Mouse (Mus musculus) kidney, embryonic 14.5 days (tissue): ENCODE results near the gene Pml. TPM values are rescaled to one million over a fixed set of nuclear protein-coding genes. Genes with fewer than 3 reads are reported as not detected.

Source experiments
- ATAC-seq: fragments of 200-750 bp; cut with Nextera tagmentation; 2 replicates; pipeline ENCODE4 v1.8.0; 2017; ENCODE audit warnings: moderate number of reproducible peaks, mild to moderate bottlenecking, moderate TSS enrichment, moderate library complexity; ENCODE audit not compliant: low FRiP score, low TSS enrichment
- H3K27ac ChIP-seq: fragments of 300-500 bp; sonication (generic); 2 replicates; pipeline ENCODE4 v1.5.1; 2014; ENCODE audit warnings: low read depth, mild to moderate bottlenecking, low read length, moderate library complexity, mixed read lengths
- H3K27me3 ChIP-seq: fragments of 300-500 bp; sonication (generic); 2 replicates; pipeline ENCODE4 v1.6.1; 2014; ENCODE audit warnings: mild to moderate bottlenecking, low read length; ENCODE audit not compliant: control insufficient read depth, insufficient read depth
- H3K36me3 ChIP-seq: fragments of 300-500 bp; sonication (generic); 2 replicates; pipeline ENCODE4 v1.6.1; 2014; ENCODE audit warnings: low read length, mixed read lengths; ENCODE audit not compliant: control insufficient read depth, insufficient read depth
- H3K4me1 ChIP-seq: fragments of 300-500 bp; sonication (generic); 2 replicates; pipeline ENCODE4 v1.6.1; 2014; ENCODE audit warnings: low read length, mixed read lengths; ENCODE audit not compliant: control insufficient read depth, insufficient read depth
- H3K4me2 ChIP-seq: fragments of 300-500 bp; sonication (generic); replicated peaks from 2 replicates; pipeline ENCODE4 v1.6.1; 2014; ENCODE audit warnings: low read depth, mild to moderate bottlenecking, low read length
- H3K4me3 ChIP-seq: fragments of 300-500 bp; sonication (generic); 2 replicates; pipeline ENCODE4 v1.5.1; 2014; ENCODE audit warnings: mild to moderate bottlenecking, low read length
- H3K9ac ChIP-seq: fragments of 300-500 bp; sonication (generic); 2 replicates; pipeline ENCODE4 v1.6.1; 2014; ENCODE audit warnings: low read depth, mild to moderate bottlenecking, low read length, moderate library complexity
- H3K9me3 ChIP-seq: fragments of 300-500 bp; sonication (generic); 2 replicates; pipeline ENCODE4 v1.6.1; 2016; ENCODE audit warnings: low read length; ENCODE audit not compliant: control insufficient read depth
- WGBS: fragments of 180-500 bp; shearing (Covaris S2); extraction: QIAGEN DNeasy Blood & Tissue Kit; methylation state at CpG from one replicate; pipeline ENCODE4 v1.1.7; 2014; 5-methylcytosine and 5-hydroxymethylcytosine counted together
- polyA plus RNA-seq: library from polyadenylated mRNA; unstranded; fragments of >200 nt; fragmentation: Nextera tagmentation; extraction: Ambion mirVana; gene quantifications from 2 replicates; pipeline ENCODE4 v1.2.1, GENCODE M21; 2014

The Pml gene
- polyA plus RNA-seq, 1 experiment from 2014 or later, result 25.0 TPM

DNA sequence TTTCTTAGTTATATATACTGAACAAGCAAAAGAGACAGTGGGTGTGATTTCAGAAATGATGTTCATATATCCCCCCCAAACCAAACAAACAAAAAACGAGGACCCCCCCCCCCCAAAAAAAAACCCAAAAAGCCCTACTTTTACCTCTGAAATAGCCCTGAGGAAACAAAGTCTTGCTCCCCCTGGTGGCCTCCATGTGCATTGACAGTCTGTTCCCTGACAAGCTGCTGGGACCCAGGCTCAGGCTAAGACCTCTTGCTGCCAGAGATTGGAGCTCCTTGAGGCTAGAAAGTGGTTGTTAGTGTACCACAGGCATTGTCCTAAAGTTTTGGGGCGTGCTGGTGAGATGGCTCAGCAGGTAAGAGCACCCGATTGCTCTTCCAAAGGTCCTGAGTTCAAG lies 32.0 kb upstream of the Pml start:
- no peak overlapping the region for H3K27ac ChIP-seq
- H3K9me3 ChIP-seq, result no peaks in the 10 kb centered on the region
- no peak overlapping the region for H3K4me3 ChIP-seq
- no peaks in the 10 kb centered on the region for H3K4me1 ChIP-seq
- 57% methylated on average over 3 of the region's 3 CpGs for WGBS
- H3K36me3 ChIP-seq, result no peaks in the 10 kb centered on the region
- no peak for ATAC-seq
- no peak overlapping the region for H3K9ac ChIP-seq
- no peaks in the 10 kb centered on the region for H3K27me3 ChIP-seq
- no peak overlapping the region for H3K4me2 ChIP-seq

DNA sequence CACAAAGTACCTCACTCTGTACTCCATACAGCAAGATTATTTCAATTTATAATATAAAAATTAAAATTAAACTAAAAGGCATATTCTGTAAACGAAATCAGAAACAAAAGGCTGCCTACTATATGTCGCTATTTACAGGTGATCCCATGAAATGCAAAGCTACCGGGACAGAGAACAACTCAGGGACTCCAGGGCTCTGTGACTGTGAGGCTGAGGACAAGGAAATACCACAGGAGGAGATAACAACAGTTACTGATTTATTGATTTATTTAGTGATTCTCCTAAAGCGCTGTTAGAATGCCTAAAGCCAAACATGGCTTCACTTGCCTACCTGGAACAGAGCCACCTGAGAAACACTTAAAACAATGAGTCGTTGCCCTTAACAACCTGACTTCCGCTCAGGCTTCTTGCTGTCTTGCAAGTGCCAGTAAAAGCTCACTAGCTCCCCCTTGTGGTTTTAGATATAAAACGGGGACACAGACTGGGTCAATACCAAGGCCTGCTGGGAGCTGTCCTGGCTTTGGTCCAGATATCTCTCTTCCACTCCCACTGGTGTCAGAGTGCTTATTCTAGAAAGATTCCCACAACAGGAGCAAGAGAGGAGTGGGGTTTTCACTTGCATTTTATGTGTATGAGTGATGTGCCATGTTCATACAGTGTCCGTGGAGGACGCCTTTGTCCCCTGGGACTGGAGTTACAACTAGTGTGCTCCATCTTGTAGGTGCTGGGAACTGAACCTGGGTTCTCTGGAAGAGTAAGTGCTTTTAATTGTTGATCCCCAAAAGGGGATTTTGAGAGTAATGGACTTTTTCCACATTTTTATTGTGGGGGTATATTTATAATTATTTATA lies 30.9 kb upstream of the Pml start:
- peak; percentile 76 for ATAC-seq
- H3K27ac ChIP-seq, result no peak overlapping the region
- H3K27me3 ChIP-seq, result no peaks in the 10 kb centered on the region
- no peaks in the 10 kb centered on the region for H3K36me3 ChIP-seq
- H3K4me1 ChIP-seq, result peaks cover 7% of the 10 kb centered on the region
- H3K9ac ChIP-seq, result no peak overlapping the region
- WGBS, result 37% methylated on average over 9 of the region's 9 CpGs
- no peak overlapping the region for H3K4me2 ChIP-seq
- no peak overlapping the region for H3K4me3 ChIP-seq
- no peaks in the 10 kb centered on the region for H3K9me3 ChIP-seq

DNA sequence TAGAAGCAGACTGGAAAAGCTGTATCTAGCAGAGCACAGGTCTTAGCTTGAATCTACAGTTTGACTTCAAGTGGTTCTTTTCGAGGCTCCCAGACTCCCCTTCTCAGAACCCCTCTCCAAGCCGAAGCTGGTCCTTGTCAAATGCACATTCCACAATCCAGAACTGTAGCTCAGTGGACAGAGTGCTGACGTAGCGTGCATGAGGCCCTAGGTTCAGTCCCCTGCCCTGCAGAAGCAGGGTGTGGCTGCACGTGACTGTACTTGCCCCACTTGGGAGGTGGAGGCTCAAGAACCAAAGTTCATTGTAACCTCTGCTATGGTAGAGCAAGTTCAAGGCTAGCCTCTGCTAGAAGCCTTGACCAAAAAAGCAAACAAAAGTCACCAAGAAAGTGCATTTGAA lies 30.2 kb upstream of the Pml start:
- Histone ChIP-seq H3K9ac (no peak overlapping the region), H3K4me3 (no peak overlapping the region), H3K27ac (no peak overlapping the region), H3K4me1 (peaks cover 14% of the 10 kb centered on the region), H3K4me2 (no peak overlapping the region), H3K36me3 (no peaks in the 10 kb centered on the region), H3K27me3 (no peaks in the 10 kb centered on the region), H3K9me3 (no peaks in the 10 kb centered on the region)
- WGBS, result 64% methylated on average over 5 of the region's 5 CpGs
- ATAC-seq, result no peak

DNA sequence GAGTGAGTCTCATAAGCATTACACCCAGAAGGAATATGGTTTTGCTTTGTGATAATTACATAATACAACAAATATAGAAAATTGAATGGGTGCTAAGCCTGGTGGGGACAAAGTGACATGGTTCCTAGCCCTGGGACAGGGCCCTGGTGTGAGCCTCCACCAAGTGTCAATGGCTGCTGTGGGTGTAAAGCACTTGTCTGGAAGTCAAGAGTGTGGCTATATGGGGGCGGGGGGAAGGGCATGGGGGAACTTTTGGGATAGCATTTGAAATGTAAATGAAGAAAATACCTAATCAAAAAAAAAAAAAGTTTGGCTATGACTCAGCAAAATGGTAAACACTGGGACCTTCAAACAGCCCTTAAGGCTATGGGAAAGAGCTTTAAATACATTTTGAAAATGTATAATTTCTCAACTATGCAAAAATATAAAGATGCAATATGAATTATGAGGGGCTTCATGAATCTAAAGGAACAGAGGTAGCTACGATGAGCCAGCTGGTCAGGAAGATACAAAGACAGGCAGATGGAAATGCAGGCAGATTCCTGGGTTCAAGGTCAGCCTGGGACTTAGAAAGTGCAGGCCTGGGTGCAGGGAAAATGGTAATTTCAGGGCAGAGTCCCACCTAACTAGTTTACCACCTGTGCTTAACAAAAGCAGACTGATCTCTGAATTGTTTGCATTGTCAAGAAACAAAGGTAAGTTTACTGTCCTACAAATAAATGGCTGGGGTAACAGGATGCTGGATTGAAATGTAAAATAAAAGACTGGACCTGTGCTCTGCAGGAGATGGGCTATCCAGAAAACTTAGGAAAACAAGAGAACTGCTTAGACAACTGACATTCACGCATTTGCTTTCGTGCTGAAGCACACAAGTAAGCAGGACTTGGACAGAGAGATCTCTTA lies 29.5 kb upstream of the Pml start:
- no peak overlapping the region for H3K27ac ChIP-seq
- H3K4me2 ChIP-seq, result no peak overlapping the region
- H3K4me3 ChIP-seq, result no peak overlapping the region
- no peak overlapping the region for H3K9ac ChIP-seq
- no peak for ATAC-seq
- H3K9me3 ChIP-seq, result no peaks in the 10 kb centered on the region
- H3K27me3 ChIP-seq, result no peaks in the 10 kb centered on the region
- peaks cover 15% of the 10 kb centered on the region for H3K4me1 ChIP-seq
- no peaks in the 10 kb centered on the region for H3K36me3 ChIP-seq
- WGBS, result 66% methylated on average over 4 of the region's 4 CpGs

GRCm38 (mm10) chr9:58278313-58278712 lies 28.7 kb upstream of the Pml start:
- no peaks in the 10 kb centered on the region for H3K36me3 ChIP-seq
- H3K4me2 ChIP-seq, result no peak overlapping the region
- no peak overlapping the region for H3K4me3 ChIP-seq
- no peak for ATAC-seq
- H3K27me3 ChIP-seq, result no peaks in the 10 kb centered on the region
- no peaks in the 10 kb centered on the region for H3K9me3 ChIP-seq
- peaks cover 19% of the 10 kb centered on the region for H3K4me1 ChIP-seq
- no peak overlapping the region for H3K9ac ChIP-seq
- 96% methylated on average over 4 of the region's 4 CpGs for WGBS
- no peak overlapping the region for H3K27ac ChIP-seq

GRCm38 (mm10) chr9:58276346-58276745 lies 26.8 kb upstream of the Pml start:
- peak overlapping the region; percentile 81; the same call in 1 of the 2 replicates for H3K27ac ChIP-seq
- ATAC-seq, result no peak
- no peak overlapping the region for H3K4me2 ChIP-seq
- no peak overlapping the region for H3K9ac ChIP-seq
- H3K9me3 ChIP-seq, result no peaks in the 10 kb centered on the region
- WGBS, result 24% methylated on average over 5 of the region's 5 CpGs
- H3K36me3 ChIP-seq, result no peaks in the 10 kb centered on the region
- peaks cover 27% of the 10 kb centered on the region for H3K4me1 ChIP-seq
- H3K4me3 ChIP-seq, result no peak overlapping the region
- H3K27me3 ChIP-seq, result no peaks in the 10 kb centered on the region

- no peak for ATAC-seq
- Histone ChIP-seq H3K27ac (peak overlapping the region; percentile 81), H3K27me3 (no peaks in the 10 kb centered on the region), H3K4me2 (0 out of 2 replicates have a peak overlapping the region, but pooled peaks have one; percentile 17), H3K36me3 (no peaks in the 10 kb centered on the region), H3K9me3 (no peaks in the 10 kb centered on the region), H3K4me1 (peaks cover 27% of the 10 kb centered on the region), H3K9ac (peak overlapping the region; percentile 25), H3K4me3 (no peak overlapping the region)
- 88% methylated on average over 3 of the region's 3 CpGs for WGBS
These were observed 26.2 kb upstream of the Pml start for GRCm38 (mm10) chr9:58275797-58276196.

DNA sequence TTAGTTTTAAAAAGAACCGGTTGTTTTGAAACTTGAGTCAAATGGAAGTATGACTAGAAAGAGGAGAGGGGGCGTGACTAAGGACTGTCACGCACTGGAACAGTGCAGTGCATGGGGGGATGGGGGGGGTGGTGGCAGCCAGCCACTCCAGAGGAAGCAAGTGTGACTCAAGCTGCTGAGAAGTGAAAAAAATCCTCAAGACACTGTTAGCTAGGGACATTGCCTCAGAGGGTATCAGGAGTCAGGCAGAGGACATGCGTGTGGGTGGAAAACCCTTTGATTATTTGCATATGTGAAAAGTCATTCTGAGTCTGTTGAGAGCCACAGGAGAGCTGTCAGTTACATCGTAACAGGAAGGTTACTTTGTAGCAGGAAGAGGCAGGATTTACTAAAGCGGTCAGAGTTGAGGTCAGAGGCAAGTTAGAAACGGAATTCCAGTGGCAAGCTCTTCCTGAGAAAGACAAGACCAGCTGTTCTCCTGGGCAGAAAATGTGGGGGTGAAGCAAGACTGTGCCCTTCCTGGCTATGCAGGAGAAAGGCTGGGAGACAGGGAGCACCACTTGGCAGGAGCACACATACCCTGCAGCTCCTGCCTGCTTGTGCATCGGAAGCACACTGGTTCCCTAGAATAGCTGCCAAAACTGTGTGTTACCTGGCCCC lies 25.7 kb upstream of the Pml start:
- Histone ChIP-seq H3K9ac (peak overlapping the region; percentile 25), H3K27me3 (no peaks in the 10 kb centered on the region), H3K9me3 (no peaks in the 10 kb centered on the region), H3K36me3 (no peaks in the 10 kb centered on the region), H3K4me1 (peaks cover 27% of the 10 kb centered on the region), H3K27ac (peak overlapping the region; percentile 81), H3K4me2 (peak overlapping the region; percentile 17; the same call in 1 of the 2 replicates), H3K4me3 (no peak overlapping the region)
- ATAC-seq, result peak; percentile 88
- WGBS, result 8% methylated on average over 8 of the region's 8 CpGs
